Mouse (Mus musculus) liver, postnatal 0 days (tissue): ENCODE data around the gene Hba-a2.

Experiments used
- CTCF ChIP-seq: sonication (generic); IDR thresholded peaks from 2 replicates; pipeline ENCODE4 v1.5.1; 2016; ENCODE audit warnings: antibody characterized with exemption, low read depth
- EP300 ChIP-seq: IDR thresholded peaks from 2 replicates; pipeline ENCODE4 v1.6.1; 2016; ENCODE audit warnings: antibody characterized with exemption, low read depth, mild to moderate bottlenecking

GRCm38 (mm10) chr11:32342770-32343191, 46.5 kb downstream of the Hba-a2 start:
- TF ChIP-seq CTCF (peak; percentile 90), EP300 (no peak)
